Mouse (Mus musculus): ENCODE results near the gene Twnk. TPM values are rescaled to one million over a fixed set of nuclear protein-coding genes. Genes with fewer than 3 reads are reported as not detected.

Gene Twnk
- polyA plus RNA-seq, 1 experiment from 2014 or later: 39.2 TPM

- Histone ChIP-seq H3K36me3 (peaks cover 80% of the 10 kb centered on the region), H3K9me3 (replicated peaks) (no peaks in the 10 kb centered on the region), H3K27me3 (ENCODE audit: low read depth, poor library complexity, severe bottlenecking) (no peaks in the 10 kb centered on the region), H3K27ac (peak overlapping the region; percentile 87), H3K4me1 (peaks cover 17% of the 10 kb centered on the region), H3K4me3 (peak overlapping the region; percentile 96)
- WGBS: 48% methylated on average over 17 of the region's 17 CpGs
- DNase-seq (ENCODE audit: low spot score): no peak
Measured at GRCm38 (mm10) chr19:45007021-45007420, 1.6 kb downstream of the Twnk start.

- Histone ChIP-seq H3K4me3 (peak overlapping the region; percentile 96), H3K9me3 (replicated peaks) (no peaks in the 10 kb centered on the region), H3K4me1 (peaks cover 21% of the 10 kb centered on the region), H3K27me3 (ENCODE audit: low read depth, poor library complexity, severe bottlenecking) (no peaks in the 10 kb centered on the region), H3K36me3 (peaks cover 80% of the 10 kb centered on the region), H3K27ac (peak overlapping the region; percentile 87)
- 92% methylated on average over 20 of the region's 20 CpGs for WGBS
- DNase-seq (ENCODE audit: low spot score): peak; percentile 26
Measured at GRCm38 (mm10) chr19:45007425-45008191, 2.1 kb downstream of the Twnk start.

- DNase-seq (ENCODE audit: low spot score): no peak
- H3K9me3 ChIP-seq (replicated peaks): no peaks in the 10 kb centered on the region
- peaks cover 44% of the 10 kb centered on the region for H3K4me1 ChIP-seq
- H3K36me3 ChIP-seq: peaks cover 51% of the 10 kb centered on the region
- H3K27me3 ChIP-seq (ENCODE audit: low read depth, poor library complexity, severe bottlenecking): no peaks in the 10 kb centered on the region
- WGBS: 90% methylated on average over 4 of the region's 4 CpGs
- H3K27ac ChIP-seq: no peak overlapping the region
- H3K4me3 ChIP-seq: no peak overlapping the region
Measured at GRCm38 (mm10) chr19:45010646-45011045, 5.2 kb downstream of the Twnk start.

DNA sequence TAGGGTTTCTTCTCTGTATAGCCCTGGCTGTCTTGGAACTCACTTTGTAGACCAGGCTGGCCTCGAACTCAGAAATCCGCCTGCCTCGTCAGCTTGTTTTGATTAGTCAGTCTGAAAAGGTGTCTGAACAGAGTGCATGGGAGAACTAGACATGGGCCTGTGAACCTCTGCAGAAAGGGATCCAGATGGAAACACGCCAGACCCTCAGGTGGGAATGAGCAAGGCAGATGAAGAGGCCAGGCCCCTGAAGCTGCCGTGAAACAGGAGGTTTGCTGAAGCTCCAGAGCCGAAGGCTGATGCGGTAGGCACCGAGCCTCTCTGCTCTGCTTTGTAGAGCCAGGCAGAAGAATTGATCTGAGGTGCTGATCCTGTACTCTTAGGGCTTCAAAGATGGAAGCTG is 6.8 kb downstream of the Twnk start:
- Histone ChIP-seq H3K27ac (peak overlapping the region; percentile 69; the same call in 1 of the 2 replicates), H3K9me3 (replicated peaks) (no peaks in the 10 kb centered on the region), H3K36me3 (peaks cover 51% of the 10 kb centered on the region), H3K4me3 (no peak overlapping the region), H3K27me3 (ENCODE audit: low read depth, poor library complexity, severe bottlenecking) (no peaks in the 10 kb centered on the region), H3K4me1 (peaks cover 54% of the 10 kb centered on the region)
- DNase-seq (ENCODE audit: low spot score): no peak
- 84% methylated on average over 8 of the region's 8 CpGs for WGBS

DNA sequence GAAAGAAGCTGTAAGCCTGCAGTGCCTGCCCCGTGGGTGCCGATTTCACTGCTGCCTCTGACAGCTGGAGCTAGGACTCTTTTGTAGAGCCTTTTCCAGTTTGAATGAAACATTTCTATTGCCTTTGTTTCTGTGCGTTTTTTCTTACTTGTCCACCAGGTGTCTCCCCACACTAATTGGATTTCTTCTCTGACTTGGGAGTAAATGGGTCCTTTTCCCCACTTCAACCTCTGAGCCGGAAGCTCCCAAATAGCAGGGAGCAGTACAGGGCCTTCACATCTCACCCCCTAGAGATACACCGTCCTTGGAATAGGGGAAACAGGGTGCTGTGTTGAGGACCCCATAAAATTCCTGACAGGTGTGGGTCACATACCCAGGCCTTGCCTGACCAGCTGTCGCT is 7.2 kb downstream of the Twnk start:
- Histone ChIP-seq H3K4me1 (peaks cover 52% of the 10 kb centered on the region), H3K9me3 (replicated peaks) (no peaks in the 10 kb centered on the region), H3K27ac (peak overlapping the region; percentile 92), H3K27me3 (ENCODE audit: low read depth, poor library complexity, severe bottlenecking) (no peaks in the 10 kb centered on the region), H3K36me3 (peaks cover 47% of the 10 kb centered on the region), H3K4me3 (no peak overlapping the region)
- WGBS: 46% methylated on average over 6 of the region's 6 CpGs
- no peak for DNase-seq (ENCODE audit: low spot score)

- DNase-seq (ENCODE audit: low spot score): no peak
- Histone ChIP-seq H3K27ac (peak overlapping the region; percentile 92), H3K36me3 (peaks cover 36% of the 10 kb centered on the region), H3K4me1 (peaks cover 58% of the 10 kb centered on the region), H3K9me3 (replicated peaks) (no peaks in the 10 kb centered on the region), H3K4me3 (peak overlapping the region; percentile 76; the same call in 1 of the 2 replicates), H3K27me3 (ENCODE audit: low read depth, poor library complexity, severe bottlenecking) (no peaks in the 10 kb centered on the region)
- WGBS: 39% methylated on average over 6 of the region's 6 CpGs
Measured at GRCm38 (mm10) chr19:45013581-45014225, 8.2 kb downstream of the Twnk start.

- Histone ChIP-seq H3K4me3 (peak within 1 kb of the TSS; percentile 76), H3K9me3 (replicated peaks) (no peaks in the 10 kb centered on the region), H3K27me3 (ENCODE audit: low read depth, poor library complexity, severe bottlenecking) (no peaks in the 10 kb centered on the region), H3K4me1 (peaks cover 64% of the 10 kb centered on the region), H3K27ac (peak within 1 kb of the TSS; percentile 92), H3K36me3 (peaks cover 30% of the 10 kb centered on the region)
- 3% methylated on average over 10 of the region's 10 CpGs for WGBS
- peak; percentile 73 for DNase-seq (ENCODE audit: low spot score)
Measured at GRCm38 (mm10) chr19:45014335-45014971, 9.0 kb downstream of the Twnk start, which contains the start of gene Lzts2. Gene Lzts2, plus strand, starts transcription at chr19:45014414.

DNA sequence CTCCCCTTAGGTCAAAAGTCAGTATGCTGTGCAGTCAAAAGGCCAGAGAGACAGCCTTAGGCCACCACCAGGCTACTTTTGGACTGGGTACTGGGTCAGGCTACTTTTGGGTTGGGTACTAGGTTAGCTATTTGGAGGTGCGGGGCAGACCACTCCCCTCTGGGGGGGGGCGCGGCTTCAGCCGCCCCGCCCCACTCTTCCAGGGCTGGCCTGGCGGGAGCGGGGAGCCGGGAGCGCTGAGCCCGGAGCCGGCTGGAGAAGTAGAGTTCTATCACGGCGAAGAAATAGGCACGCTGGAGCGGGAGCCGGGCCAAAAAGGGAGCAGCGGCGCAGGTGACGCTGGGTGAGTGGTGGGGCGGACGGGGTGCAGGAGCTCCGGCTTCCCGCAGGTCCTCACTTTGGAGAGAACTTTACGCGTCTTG is 9.5 kb downstream of the Twnk start:
- H3K9me3 ChIP-seq (replicated peaks): no peaks in the 10 kb centered on the region
- WGBS: 0% methylated on average over 25 of the region's 25 CpGs
- H3K4me1 ChIP-seq: peaks cover 68% of the 10 kb centered on the region
- peak overlapping the region; percentile 76 for H3K4me3 ChIP-seq
- H3K27me3 ChIP-seq (ENCODE audit: low read depth, poor library complexity, severe bottlenecking): no peaks in the 10 kb centered on the region
- H3K36me3 ChIP-seq: peaks cover 30% of the 10 kb centered on the region
- peak; percentile 77 for DNase-seq (ENCODE audit: low spot score)
- H3K27ac ChIP-seq: peak overlapping the region; percentile 92

- DNase-seq (ENCODE audit: low spot score): peak; percentile 73
- H3K27me3 ChIP-seq (ENCODE audit: low read depth, poor library complexity, severe bottlenecking): no peaks in the 10 kb centered on the region
- under 1% methylated on average over 34 of the region's 34 CpGs for WGBS
- peaks cover 30% of the 10 kb centered on the region for H3K36me3 ChIP-seq
- H3K4me1 ChIP-seq: peaks cover 76% of the 10 kb centered on the region
- H3K9me3 ChIP-seq (replicated peaks): no peaks in the 10 kb centered on the region
- peak overlapping the region; percentile 76 for H3K4me3 ChIP-seq
- peak overlapping the region; percentile 92 for H3K27ac ChIP-seq
Measured at GRCm38 (mm10) chr19:45015518-45016281, 10.2 kb downstream of the Twnk start.

DNA sequence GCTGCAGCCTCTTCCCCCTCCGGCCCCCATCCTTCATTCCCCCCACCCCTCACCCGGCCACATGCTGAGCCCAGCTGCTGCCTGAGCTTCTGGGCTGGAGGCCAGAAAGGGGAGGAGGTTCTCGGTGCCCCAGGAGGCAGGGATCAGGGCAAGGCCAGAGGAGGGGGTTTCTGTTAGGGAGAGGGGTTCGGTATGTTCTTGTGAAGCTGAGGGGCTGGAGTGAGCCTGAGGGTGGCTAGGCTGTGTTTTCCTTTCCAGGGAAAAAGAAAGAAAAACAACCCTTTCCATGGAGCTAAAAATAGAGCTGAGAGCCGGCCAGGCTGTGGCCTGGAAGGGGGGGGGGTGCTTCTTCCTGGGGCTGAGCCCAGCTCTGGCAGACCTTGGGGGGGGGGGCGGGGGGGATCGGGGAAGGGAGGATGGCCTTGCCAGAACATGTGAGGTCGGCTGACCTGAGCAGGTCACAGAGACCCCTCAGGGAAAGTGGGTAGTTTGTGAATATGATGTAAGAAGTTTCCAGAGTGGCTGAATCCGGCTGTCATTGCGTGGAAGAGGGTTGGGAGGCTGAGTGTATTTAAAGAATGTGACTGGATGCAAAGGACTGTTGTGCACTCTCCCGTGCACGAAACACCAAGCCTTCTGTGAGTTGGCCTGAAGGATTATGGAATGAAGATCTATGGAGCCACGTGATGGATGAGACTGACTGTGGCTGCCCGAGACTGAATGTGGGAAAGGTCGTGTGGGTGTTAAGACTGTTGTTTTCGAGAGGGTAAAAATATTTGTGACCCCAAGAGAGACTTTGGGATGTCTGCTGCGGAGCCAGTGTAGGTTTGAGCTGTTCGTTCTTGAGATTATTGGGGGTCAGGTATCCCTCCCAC is 11.1 kb downstream of the Twnk start:
- H3K9me3 ChIP-seq (replicated peaks): no peaks in the 10 kb centered on the region
- peak; percentile 71 for DNase-seq (ENCODE audit: low spot score)
- H3K4me1 ChIP-seq: peaks cover 84% of the 10 kb centered on the region
- peak overlapping the region; percentile 76 for H3K4me3 ChIP-seq
- WGBS: 1% methylated on average over 18 of the region's 18 CpGs
- H3K27ac ChIP-seq: peak overlapping the region; percentile 92
- H3K36me3 ChIP-seq: peaks cover 30% of the 10 kb centered on the region
- no peaks in the 10 kb centered on the region for H3K27me3 ChIP-seq (ENCODE audit: low read depth, poor library complexity, severe bottlenecking)

- WGBS: 0% methylated on average over 16 of the region's 27 CpGs
- Histone ChIP-seq H3K36me3 (peaks cover 30% of the 10 kb centered on the region), H3K4me1 (peaks cover 85% of the 10 kb centered on the region), H3K27ac (peak overlapping the region; percentile 92), H3K27me3 (ENCODE audit: low read depth, poor library complexity, severe bottlenecking) (no peaks in the 10 kb centered on the region), H3K9me3 (replicated peaks) (no peaks in the 10 kb centered on the region), H3K4me3 (peak overlapping the region; percentile 76)
- peak; percentile 90 for DNase-seq (ENCODE audit: low spot score)
Measured at GRCm38 (mm10) chr19:45017216-45017771, 11.8 kb downstream of the Twnk start.
